Mouse (Mus musculus) heart, adult 2 months (tissue): Measurements from ENCODE around the gene Trappc12. TPM values are rescaled to one million over a fixed set of nuclear protein-coding genes. Genes with fewer than 3 reads are reported as not detected.
"Not testable (repeated sequence)": the region's sequence is repeated elsewhere in the genome, so short reads cannot be mapped to it uniquely, and the experiment has no call there.

Experiments used
- DNase-seq, 2 experiments: peaks; one replicate each; pipeline ENCODE4 v3.0.0; 2021
- H3K27ac ChIP-seq: fragments of 200-600 bp; 2 replicates; pipeline ENCODE4 v1.8.1; 2022
- H3K27me3 ChIP-seq: fragments of 200-500 bp; 2 replicates; pipeline ENCODE4 v1.6.1; 2012; ENCODE audit warnings: mild to moderate bottlenecking, low read length, inconsistent platforms, mixed read lengths; ENCODE audit not compliant: control insufficient read depth, insufficient read depth
- H3K36me3 ChIP-seq: fragments of 200-500 bp; 2 replicates; pipeline ENCODE4 v1.6.1; 2012; ENCODE audit warnings: low read length, inconsistent platforms; ENCODE audit not compliant: control insufficient read depth, insufficient read depth
- H3K4me1 ChIP-seq: fragments of 200-500 bp; 2 replicates; pipeline ENCODE4 v1.6.1; 2011; ENCODE audit warnings: low read length; ENCODE audit not compliant: control insufficient read depth, insufficient read depth
- H3K4me3 ChIP-seq: fragments of 200-600 bp; 2 replicates; pipeline ENCODE4 v1.8.1; 2022
- H3K79me2 ChIP-seq: fragments of 200-500 bp; replicated peaks from 2 replicates; pipeline ENCODE4 v1.6.1; 2012; ENCODE audit warnings: mild to moderate bottlenecking, inconsistent platforms, low read length, moderate library complexity, mixed read lengths; ENCODE audit not compliant: control insufficient read depth, insufficient read depth
- H3K9ac ChIP-seq: fragments of 200-500 bp; 2 replicates; pipeline ENCODE4 v1.6.1; 2012; ENCODE audit warnings: low read depth, mild to moderate bottlenecking, control low read depth, inconsistent platforms, low read length, mixed read lengths
- CTCF ChIP-seq: fragments of 200-600 bp; IDR thresholded peaks from 2 replicates; pipeline ENCODE4 v1.8.1; 2022; ENCODE audit warnings: antibody characterized with exemption, mild to moderate bottlenecking, moderate library complexity
- EP300 ChIP-seq: fragments of 200-500 bp; IDR thresholded peaks from 2 replicates; pipeline ENCODE4 v1.6.1; 2011; ENCODE audit warnings: low read depth, low read length, control low read depth; ENCODE audit not compliant: insufficient read depth
- POLR2A ChIP-seq: fragments of 200-500 bp; IDR thresholded peaks from 2 replicates; pipeline ENCODE4 v1.6.1; 2011; ENCODE audit warnings: mild to moderate bottlenecking, low read depth, low read length, control low read depth; ENCODE audit not compliant: insufficient read depth
- WGBS: fragments of 180-500 bp; shearing (Covaris S2); methylation state at CpG from one replicate; pipeline ENCODE4 v1.1.7; 2018; 5-methylcytosine and 5-hydroxymethylcytosine counted together
- intact Hi-C: fragments of 180-260 bp; cut with DNase I; formaldehyde crosslinking; loops from one replicate; pipeline ENCODE4 v1.15.1; 2025
- polyA plus RNA-seq: library from polyadenylated mRNA; depleted of rRNA; stranded (reverse); fragments of >200 nt; gene quantifications from 2 replicates; pipeline ENCODE4 v1.2.3, GENCODE M21; 2012
- total RNA-seq, 2 experiments: library from RNA; stranded (reverse); gene quantifications; 2 replicates each; pipeline ENCODE4 v1.2.3; 2021

Gene Trappc12
- total and polyA plus RNA-seq, 3 experiments, result 19.7 to 21.3 (median 20.9) TPM

DNA sequence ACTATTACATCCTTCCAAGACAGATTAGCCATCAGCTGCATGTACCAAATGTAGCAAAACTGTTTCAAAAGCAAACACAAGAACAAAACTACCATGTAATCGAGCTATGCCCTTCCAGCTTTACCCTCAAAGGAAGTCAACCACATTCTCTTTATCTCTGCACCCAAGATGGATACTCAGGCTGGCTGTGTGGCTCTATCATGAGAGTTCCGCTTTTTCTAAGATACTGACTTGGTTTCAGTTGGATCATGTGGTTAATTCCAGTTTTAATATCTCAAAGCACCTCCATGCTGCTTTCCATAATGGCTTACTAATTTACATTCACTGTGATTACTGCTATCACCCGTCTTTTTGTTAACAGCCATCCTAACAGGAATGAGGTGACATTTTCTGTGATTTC, 6.9 kb downstream of the Trappc12 start:
- H3K36me3 ChIP-seq, result peaks cover 8% of the 10 kb centered on the region
- no peak overlapping the region for H3K27ac ChIP-seq
- H3K9ac ChIP-seq, result no peak overlapping the region
- no peak for DNase-seq
- H3K27me3 ChIP-seq, result no peaks in the 10 kb centered on the region
- H3K4me1 ChIP-seq, result no peaks in the 10 kb centered on the region
- intact Hi-C loops, result no loop called here
- H3K79me2 ChIP-seq, result peaks cover 6% of the 10 kb centered on the region
- TF ChIP-seq POLR2A (no peak), EP300 (no peak), CTCF (no peak)
- WGBS, result 81% methylated on average over 3 of the region's 3 CpGs
- H3K4me3 ChIP-seq, result no peak overlapping the region

- H3K79me2 ChIP-seq, result no peaks in the 10 kb centered on the region; the same call in 1 of the 2 replicates
- H3K36me3 ChIP-seq, result no peaks in the 10 kb centered on the region
- TF ChIP-seq EP300, result no peak
- no peak for TF ChIP-seq POLR2A
- no peak for TF ChIP-seq CTCF
- no peak overlapping the region for H3K27ac ChIP-seq
- no peak for DNase-seq
- no peaks in the 10 kb centered on the region for H3K27me3 ChIP-seq
- no peak overlapping the region for H3K4me3 ChIP-seq
- no peaks in the 10 kb centered on the region for H3K4me1 ChIP-seq
- 88% methylated on average over 3 of the region's 3 CpGs for WGBS
- no peak overlapping the region for H3K9ac ChIP-seq
- intact Hi-C loops, result no loop called here
These were observed 15.0 kb downstream of the Trappc12 start for GRCm38 (mm10) chr12:28735293-28735692.

- no peaks in the 10 kb centered on the region for H3K36me3 ChIP-seq
These were observed 16.0 kb downstream of the Trappc12 start for GRCm38 (mm10) chr12:28734271-28734670.

GRCm38 (mm10) chr12:28733520-28734245, 16.6 kb downstream of the Trappc12 start:
- intact Hi-C loops, result not testable (repeated sequence)

More at GRCm38 (mm10) chr12:28734271-28734670, 16.0 kb downstream of the Trappc12 start:
- 93% methylated on average over 1 of the region's 1 CpGs for WGBS
- Histone ChIP-seq H3K4me1 (no peaks in the 10 kb centered on the region), H3K27ac (no peak overlapping the region), H3K9ac (no peak overlapping the region), H3K4me3 (no peak overlapping the region), H3K79me2 (no peaks in the 10 kb centered on the region), H3K27me3 (no peaks in the 10 kb centered on the region)
- TF ChIP-seq EP300, result no peak
- TF ChIP-seq POLR2A, result no peak
- TF ChIP-seq CTCF, result no peak
- intact Hi-C loops, result no loop called here
- DNase-seq, result no peak

GRCm38 (mm10) chr12:28732631-28733030, 17.6 kb downstream of the Trappc12 start:
- no peak overlapping the region for H3K9ac ChIP-seq
- no peak overlapping the region for H3K27ac ChIP-seq
- WGBS, result 92% methylated on average over 8 of the region's 8 CpGs
- intact Hi-C loops, result no loop called here
- no peak overlapping the region for H3K4me3 ChIP-seq
- no peaks in the 10 kb centered on the region for H3K27me3 ChIP-seq
- DNase-seq, result no peak
- H3K36me3 ChIP-seq, result no peaks in the 10 kb centered on the region
- no peaks in the 10 kb centered on the region for H3K4me1 ChIP-seq
- H3K79me2 ChIP-seq, result no peaks in the 10 kb centered on the region
- TF ChIP-seq CTCF, result no peak
- TF ChIP-seq EP300, result no peak
- no peak for TF ChIP-seq POLR2A

More at GRCm38 (mm10) chr12:28733520-28734245, 16.6 kb downstream of the Trappc12 start:
- not testable (repeated sequence) for H3K4me3 ChIP-seq, H3K9ac ChIP-seq, H3K27ac ChIP-seq, H3K36me3 ChIP-seq, H3K27me3 ChIP-seq, H3K79me2 ChIP-seq, DNase-seq, H3K4me1 ChIP-seq
- WGBS, result 94% methylated on average over 6 of the region's 6 CpGs

DNA sequence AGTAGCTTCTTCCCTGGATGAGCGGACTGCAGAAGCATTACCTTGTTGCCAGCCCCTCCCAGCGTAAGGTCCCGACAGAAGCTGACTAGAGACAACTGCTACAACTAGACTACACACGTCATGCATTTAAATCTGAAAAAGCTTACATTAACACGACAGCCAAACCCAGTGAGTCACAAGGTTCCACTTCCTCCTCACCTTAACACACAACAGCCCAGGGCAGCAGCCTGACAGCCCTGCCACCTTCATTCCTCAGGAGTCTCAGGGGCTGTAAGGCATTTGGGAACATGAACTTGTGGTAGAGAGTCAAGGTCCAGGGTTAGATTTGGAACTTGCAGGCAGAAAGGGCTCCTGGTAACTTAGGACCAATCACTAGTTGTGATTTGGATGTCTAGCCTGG, 23.2 kb downstream of the Trappc12 start:
- no peaks in the 10 kb centered on the region for H3K36me3 ChIP-seq

More for the DNA sequence above, 23.2 kb downstream of the Trappc12 start:
- no peaks in the 10 kb centered on the region for H3K4me1 ChIP-seq
- DNase-seq, result no peak
- no peak overlapping the region for H3K4me3 ChIP-seq
- 75% methylated on average over 5 of the region's 5 CpGs for WGBS
- H3K79me2 ChIP-seq, result no peaks in the 10 kb centered on the region
- intact Hi-C loops, result no loop called here
- H3K9ac ChIP-seq, result no peak overlapping the region
- H3K27ac ChIP-seq, result no peak overlapping the region
- TF ChIP-seq POLR2A (no peak), CTCF (no peak), EP300 (no peak)
- H3K27me3 ChIP-seq, result no peaks in the 10 kb centered on the region
